Mouse (Mus musculus) gastrocnemius, postnatal 25 days (tissue): ENCODE measurements around the gene Cep170. TPM values are rescaled to one million over a fixed set of nuclear protein-coding genes. Genes with fewer than 3 reads are reported as not detected.
A peak's percentile ranks its signal among the peaks of the same experiment; 100 is the strongest.

Source experiments
- DNase-seq: peaks from one replicate; pipeline ENCODE4 v3.0.0; 2022
- microRNA-seq, 2 experiments: library from miRNA; unstranded; fragments of <30 nt; microRNA quantifications; one replicate each; pipeline ENCODE4 v1.2.0; 2021; ENCODE audit warnings: borderline replicate concordance in 2 of 2
- total RNA-seq, 2 experiments: library from RNA; stranded (reverse); gene quantifications; 1 replicate in 1 of 2; 2 replicates in 1 of 2; pipeline ENCODE4 v1.2.3; 2021

Cep170 gene
- total RNA-seq, 2 experiments from 2014 or later = 15.6 to 19.2 TPM

DNA sequence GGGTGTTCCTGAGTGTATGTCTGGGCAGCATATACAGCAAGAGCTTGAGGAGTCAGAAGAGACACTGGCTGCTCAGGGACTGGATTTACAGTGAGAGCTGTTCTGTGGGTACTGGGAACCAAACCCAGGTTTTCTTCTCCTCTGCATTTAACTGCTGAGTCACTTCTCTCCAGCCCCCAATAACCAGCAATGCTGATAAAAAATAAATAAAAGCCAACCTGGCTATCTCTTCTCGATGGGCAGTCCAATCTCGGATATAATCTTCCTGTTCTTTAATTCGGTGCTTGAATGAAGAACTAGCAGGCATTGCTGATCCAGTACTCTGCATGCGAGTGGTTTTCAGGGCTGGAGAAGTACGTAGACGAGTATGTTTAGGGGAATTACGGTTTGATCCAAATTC, 64.2 kb downstream of the Cep170 start:
- no peak for DNase-seq

DNA sequence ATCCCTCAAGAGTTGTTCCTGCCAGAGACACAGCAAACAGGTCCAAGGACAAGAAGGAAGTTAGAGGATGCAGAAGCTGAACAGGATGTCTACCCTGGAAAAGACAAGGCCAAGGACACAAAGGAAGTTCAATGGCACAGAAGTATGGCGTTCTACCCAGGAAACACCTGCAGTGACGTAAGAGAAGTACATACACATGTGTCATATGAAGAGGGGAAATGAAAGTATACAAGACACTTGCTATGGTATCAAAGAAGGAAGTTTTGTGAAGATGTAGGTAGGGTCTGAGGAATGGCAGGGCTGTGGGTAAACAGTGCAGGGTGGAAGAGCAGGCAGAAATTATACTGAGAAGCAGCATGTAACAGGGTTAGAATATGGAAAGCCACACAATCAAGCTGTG, 81.0 kb downstream of the Cep170 start:
- DNase-seq = no peak

DNA sequence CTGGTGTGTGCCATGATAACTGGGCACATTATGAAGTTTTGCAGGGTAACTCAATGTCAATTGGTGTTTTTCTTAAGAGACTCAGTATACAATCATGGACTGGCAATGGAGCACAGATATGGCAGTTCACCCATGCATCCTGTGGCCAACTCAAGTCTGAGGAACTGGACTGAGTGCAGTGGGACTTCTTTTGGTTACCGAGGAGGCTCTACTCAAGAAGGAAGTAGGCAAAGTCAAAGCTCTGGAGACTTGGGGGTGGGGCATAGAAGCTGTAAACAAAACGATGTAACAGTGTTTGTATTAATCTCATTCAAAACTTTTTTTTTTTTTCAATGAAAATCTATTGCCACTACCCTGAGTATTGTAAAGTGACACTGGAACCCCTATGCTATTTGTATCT, 83.3 kb downstream of the Cep170 start:
- DNase-seq = no peak

DNA sequence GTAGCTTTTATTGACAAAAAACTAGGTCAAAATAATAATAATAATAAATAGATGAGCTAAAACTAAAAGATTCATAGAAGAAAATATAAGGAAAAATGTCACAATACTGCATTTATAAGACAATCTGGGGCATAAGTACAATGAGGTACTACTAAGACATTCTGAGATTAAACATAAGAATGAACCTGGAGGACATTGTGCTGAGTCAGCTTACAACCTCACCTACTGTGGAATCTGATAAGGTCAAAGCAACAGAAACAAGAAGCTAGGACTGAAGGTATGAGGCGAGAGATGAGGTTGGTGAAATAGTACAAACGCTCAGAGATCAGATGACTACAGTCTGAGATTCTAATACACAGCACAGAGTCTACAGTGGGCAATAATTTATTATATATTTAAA, 86.5 kb downstream of the Cep170 start:
- DNase-seq = no peak

DNA sequence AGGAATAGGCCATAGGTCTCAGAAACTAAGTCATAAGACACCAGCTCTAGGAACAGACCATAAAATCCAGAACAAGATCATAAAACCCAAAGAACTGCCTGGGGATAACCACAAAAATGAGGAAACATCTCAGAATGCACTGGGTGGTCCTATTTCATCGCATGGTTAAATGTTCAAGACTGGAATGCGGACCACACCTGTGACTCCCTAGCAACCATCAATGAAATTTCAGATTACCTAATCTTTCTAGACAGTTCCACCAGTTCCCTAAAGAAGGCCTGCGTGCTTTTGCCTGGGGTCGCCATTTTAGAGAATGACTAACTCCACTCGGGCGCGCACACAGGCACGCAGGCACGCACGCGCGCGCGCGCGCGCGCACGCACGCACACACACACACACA, 89.1 kb downstream of the Cep170 start:
- no peak for DNase-seq

DNA sequence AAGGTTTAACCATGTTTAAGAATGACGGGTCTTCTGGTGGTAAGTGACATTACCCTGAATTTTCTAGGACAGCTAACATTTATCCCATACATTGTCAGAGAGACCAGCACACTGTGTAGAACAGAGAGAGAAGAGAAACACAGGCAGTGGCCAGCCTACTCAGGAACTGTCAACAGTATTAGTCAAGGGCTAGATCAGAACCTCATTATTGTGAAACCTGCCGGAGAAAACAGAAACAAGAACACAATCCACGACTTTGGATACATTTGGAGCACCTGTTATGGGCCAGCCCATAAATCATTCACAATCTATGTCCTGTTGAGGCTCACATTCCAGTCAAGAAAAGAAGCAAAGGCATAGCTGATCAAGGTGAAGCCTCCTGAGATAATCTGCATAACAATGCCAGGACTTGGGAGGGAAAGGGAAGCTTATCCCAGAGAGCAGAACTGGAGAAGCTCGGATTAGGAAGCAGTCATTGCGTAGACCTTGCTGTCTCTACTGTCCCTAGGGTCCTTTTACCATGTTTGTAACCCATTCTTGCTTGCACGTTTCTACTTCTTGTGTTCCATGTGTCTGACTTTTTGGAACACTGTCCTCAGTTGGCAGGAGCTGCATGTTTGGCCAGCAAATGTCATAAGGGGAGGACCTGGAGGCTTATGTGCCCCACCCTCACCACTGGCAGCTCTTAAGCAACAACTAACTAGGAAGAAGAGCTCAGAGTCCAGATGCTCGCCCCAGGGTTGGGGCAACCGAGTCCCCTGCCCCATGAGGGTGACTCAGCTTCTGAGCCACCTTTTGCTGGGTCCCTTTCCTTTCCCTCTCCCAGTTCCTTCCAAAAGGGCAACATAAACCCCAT, 89.8 kb downstream of the Cep170 start:
- DNase-seq = peak; percentile 40

DNA sequence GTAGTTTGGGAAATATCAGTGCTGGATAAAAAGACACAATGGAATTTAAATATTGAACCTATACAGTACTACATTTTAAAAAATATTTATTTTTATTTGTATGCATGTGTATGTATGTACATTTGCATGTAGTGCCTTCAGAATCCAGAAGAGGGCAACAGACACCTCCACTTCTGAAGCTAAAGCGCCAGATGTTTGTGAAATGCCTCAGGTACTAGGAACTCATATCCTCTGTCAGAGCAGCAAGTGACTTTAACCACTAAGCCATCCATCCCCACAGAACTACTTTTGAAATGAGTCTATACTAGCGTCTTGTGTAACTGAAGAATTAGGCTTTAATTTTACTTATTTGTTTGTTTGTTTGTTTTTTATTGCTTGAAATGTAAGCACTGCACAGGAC, 101.4 kb downstream of the Cep170 start:
- no peak for DNase-seq

DNA sequence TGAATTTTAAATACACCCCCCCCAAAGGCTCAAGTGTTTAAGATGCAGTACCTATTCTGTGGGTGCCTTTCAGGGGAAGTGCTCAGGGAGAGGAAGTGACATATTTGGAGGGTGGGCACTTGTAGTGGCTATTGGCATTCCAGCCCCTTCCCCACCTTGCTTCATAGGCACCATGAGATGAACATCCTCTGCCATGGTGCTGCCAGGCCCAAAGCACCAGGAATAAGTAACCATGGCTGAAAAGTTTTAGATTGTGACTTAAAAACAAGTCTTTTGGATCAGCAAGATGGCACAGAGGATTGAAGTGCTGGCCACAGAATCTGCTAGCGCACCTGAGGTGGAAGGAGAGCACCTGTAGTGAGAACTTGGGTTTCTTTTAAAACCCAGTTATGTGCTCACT, 113.6 kb downstream of the Cep170 start:
- no peak for DNase-seq

DNA sequence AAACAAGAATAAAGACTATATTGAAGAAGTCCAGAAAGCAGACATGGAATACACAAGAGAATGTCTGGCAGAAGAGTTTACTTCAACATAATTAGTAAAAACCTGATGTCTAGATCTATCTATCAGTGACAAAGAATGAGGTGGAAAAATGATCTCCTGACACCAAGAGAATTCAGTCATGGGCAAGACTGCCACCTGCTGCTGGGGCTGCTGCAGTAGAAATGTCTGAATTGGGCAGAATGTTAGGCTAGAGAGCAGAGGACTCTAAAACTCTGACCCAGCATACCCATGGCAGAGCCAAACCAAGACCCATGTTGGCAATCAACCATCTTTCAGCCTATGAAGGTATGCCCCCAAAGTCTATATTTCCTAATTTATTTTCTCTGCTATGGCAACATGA, 114.1 kb downstream of the Cep170 start:
- DNase-seq = no peak

DNA sequence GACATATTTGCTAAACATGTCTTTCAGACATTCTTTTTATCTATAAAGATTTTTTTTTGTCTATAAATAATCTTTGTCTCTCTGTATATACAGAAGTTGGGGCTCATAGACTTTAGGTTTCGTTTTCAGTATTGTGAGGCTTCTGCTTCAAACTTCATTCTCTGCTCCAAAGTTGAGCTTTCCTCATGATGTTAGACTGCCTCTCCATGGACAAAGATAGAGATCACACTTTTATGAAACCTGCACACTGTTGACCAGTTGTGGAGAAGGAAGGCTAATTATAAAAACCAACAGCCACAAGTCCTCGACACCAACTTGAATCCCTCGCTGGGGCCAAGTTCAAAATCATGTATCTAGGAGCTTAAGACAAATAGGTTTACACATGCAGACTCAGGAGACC, 115.2 kb downstream of the Cep170 start:
- no peak for DNase-seq

DNA sequence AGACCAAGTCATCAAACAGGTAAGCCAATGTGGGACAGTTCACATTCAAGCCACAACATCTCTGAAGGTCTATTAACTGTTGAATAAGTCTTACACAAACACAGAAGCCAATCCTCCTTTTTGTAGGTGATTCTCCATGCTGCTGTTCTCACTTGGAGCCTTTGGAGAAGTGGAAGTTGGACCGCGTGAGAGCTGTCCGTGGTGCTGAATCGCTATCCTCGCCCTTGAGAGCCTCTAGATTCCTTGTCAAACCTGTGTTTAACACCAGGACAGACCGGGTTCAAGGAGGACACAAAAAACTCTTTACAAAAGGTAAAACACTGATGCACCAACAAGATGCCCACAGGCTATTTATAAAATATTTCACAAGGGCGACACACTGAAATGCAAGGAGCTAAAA, 116.8 kb downstream of the Cep170 start:
- DNase-seq = no peak

DNA sequence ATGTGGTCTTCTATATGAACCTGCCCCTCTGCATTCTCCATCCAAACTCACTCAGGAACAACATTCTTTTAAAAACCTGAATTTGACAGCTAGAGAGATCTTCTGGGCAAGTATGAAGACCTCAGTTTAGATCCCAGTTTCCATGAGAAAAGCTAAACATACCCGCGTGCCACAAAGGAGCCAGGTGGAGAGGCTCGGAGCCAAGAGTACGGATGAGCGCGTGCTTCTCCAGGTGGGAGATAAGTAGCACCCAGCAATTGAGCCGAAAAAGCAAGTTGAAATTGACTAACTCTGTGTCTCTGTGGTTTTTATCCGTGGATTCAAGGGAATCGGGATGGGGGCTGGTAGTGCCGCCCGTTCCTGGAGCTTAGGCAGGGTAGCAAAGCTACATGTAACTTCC, 122.8 kb downstream of the Cep170 start:
- no peak for DNase-seq

DNA sequence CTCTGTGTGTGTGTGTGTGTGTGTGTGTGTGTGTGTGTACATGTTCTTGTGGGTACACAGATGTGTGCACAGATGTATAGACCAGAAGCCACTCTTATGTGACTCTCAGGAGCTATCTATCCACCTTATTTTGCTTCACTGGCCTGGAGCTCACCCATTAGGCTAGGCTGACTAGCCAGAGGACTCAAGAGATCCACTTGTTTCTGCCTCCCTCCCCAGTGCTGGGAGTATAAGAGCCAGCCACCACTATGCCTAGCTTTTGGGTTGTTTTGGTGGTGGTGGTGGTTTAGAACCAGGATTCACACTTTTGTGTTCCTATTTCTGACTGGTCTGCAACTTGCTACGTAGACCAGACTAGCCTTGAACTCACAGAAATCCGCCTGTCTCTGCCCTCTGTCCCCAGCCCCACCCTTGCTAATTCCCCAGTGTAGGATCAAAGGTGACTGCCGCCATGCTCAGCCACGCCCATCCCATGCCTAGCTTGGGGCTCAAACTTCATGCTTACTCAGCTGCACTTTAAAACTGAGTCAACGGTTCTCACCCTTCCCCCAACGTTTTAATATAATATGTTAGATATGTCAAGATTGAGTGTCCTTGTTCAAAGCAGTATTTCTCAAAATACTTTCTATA, 125.5 kb downstream of the Cep170 start:
- no peak for DNase-seq

Small RNA genes within 50 kb of the gene (microRNA-seq; reads per million reads assigned to microRNA genes)
- gene Mir350 = 105 to 160 reads per million in 2 experiments

Other genes with a start within 250 kb of the Cep170 start
- 1 to 10 TPM; 3.8 to 3.9 TPM for gene Sdccag8, start 593 bp upstream of the Cep170 start, total RNA-seq